Mouse (Mus musculus) embryonic fibroblast, embryonic 13.5 days (primary cell): ENCODE data around the gene Tat. TPM values are rescaled to one million over a fixed set of nuclear protein-coding genes. Genes with fewer than 3 reads are reported as not detected.
A peak's percentile ranks its signal among the peaks of the same experiment; 100 is the strongest.
"Not testable (repeated sequence)": the region's sequence is repeated elsewhere in the genome, so short reads cannot be mapped to it uniquely, and the experiment has no call there.

Source experiments
- H3K27ac ChIP-seq: 2 replicates; pipeline ENCODE4 v1.5.1; 2012; ENCODE audit warnings: low read length, control low read depth, inconsistent platforms; ENCODE audit not compliant: insufficient read depth
- H3K4me1 ChIP-seq: 2 replicates; pipeline ENCODE4 v1.6.1; 2011; ENCODE audit warnings: low read length; ENCODE audit not compliant: control insufficient read depth, insufficient read depth
- H3K4me3 ChIP-seq: 2 replicates; pipeline ENCODE4 v1.5.1; 2011; ENCODE audit warnings: mild to moderate bottlenecking, control low read depth, low read length; ENCODE audit not compliant: insufficient read depth
- CTCF ChIP-seq: IDR thresholded peaks from 2 replicates; pipeline ENCODE4 v1.5.1; 2011; ENCODE audit warnings: mild to moderate bottlenecking, control low read depth, low read length, moderate library complexity, borderline replicate concordance; ENCODE audit not compliant: insufficient read depth
- POLR2A ChIP-seq: IDR thresholded peaks from 2 replicates; pipeline ENCODE4 v1.6.1; 2011; ENCODE audit warnings: low read depth, mild to moderate bottlenecking, control low read depth, low read length, moderate library complexity
- polyA plus RNA-seq: library from polyadenylated mRNA; stranded (reverse); fragments of >200 nt; gene quantifications from 2 replicates; pipeline ENCODE4 v1.2.4, GENCODE M21; 2011; ENCODE audit warnings: low read depth; ENCODE audit not compliant: missing spikeins, insufficient read length

Gene Tat
- polyA plus RNA-seq, 1 experiment = not detected

- Histone ChIP-seq H3K4me3 (no peak overlapping the region), H3K27ac (no peak overlapping the region), H3K4me1 (no peaks in the 10 kb centered on the region)
- peak; percentile 27; the same call in 1 of the 2 replicates for TF ChIP-seq CTCF
- TF ChIP-seq POLR2A = no peak
These were observed 12.7 kb downstream of the Tat start for GRCm38 (mm10) chr8:110002953-110003352.

GRCm38 (mm10) chr8:110004300-110004699 is 14.1 kb downstream of the Tat start:
- H3K4me3 ChIP-seq = no peak overlapping the region
- no peak overlapping the region for H3K27ac ChIP-seq
- TF ChIP-seq CTCF = no peak
- TF ChIP-seq POLR2A = no peak
- H3K4me1 ChIP-seq = no peaks in the 10 kb centered on the region

GRCm38 (mm10) chr8:110006312-110007023 is 16.2 kb downstream of the Tat start:
- H3K27ac ChIP-seq = no peak overlapping the region
- no peak for TF ChIP-seq CTCF
- TF ChIP-seq POLR2A = no peak
- H3K4me3 ChIP-seq = no peak overlapping the region
- no peaks in the 10 kb centered on the region for H3K4me1 ChIP-seq

GRCm38 (mm10) chr8:110008228-110008994 is 18.2 kb downstream of the Tat start:
- TF ChIP-seq CTCF = no peak
- TF ChIP-seq POLR2A = no peak
- Histone ChIP-seq H3K27ac (no peak overlapping the region), H3K4me1 (no peaks in the 10 kb centered on the region), H3K4me3 (no peak overlapping the region)

- no peak for TF ChIP-seq CTCF
- TF ChIP-seq POLR2A = no peak
- H3K4me1 ChIP-seq = no peaks in the 10 kb centered on the region
- H3K4me3 ChIP-seq = no peak overlapping the region
- no peak overlapping the region for H3K27ac ChIP-seq
These were observed 18.8 kb downstream of the Tat start for GRCm38 (mm10) chr8:110008995-110009446.

- H3K4me3 ChIP-seq = no peak overlapping the region
- no peaks in the 10 kb centered on the region for H3K4me1 ChIP-seq
- H3K27ac ChIP-seq = no peak overlapping the region
- TF ChIP-seq POLR2A = no peak
- TF ChIP-seq CTCF = peak; percentile 75; the same call in 1 of the 2 replicates
These were observed 20.6 kb downstream of the Tat start for GRCm38 (mm10) chr8:110010868-110011267.

- no peak for TF ChIP-seq CTCF
- H3K27ac ChIP-seq = no peak overlapping the region
- H3K4me3 ChIP-seq = no peak overlapping the region
- no peaks in the 10 kb centered on the region for H3K4me1 ChIP-seq
These were observed 31.8 kb downstream of the Tat start for GRCm38 (mm10) chr8:110022081-110022480.

- Histone ChIP-seq H3K27ac (no peak overlapping the region), H3K4me3 (no peak overlapping the region), H3K4me1 (no peaks in the 10 kb centered on the region)
- TF ChIP-seq POLR2A (no peak), CTCF (no peak)
These were observed 32.6 kb downstream of the Tat start for GRCm38 (mm10) chr8:110022768-110023344.

GRCm38 (mm10) chr8:110033771-110034170 is 43.5 kb downstream of the Tat start:
- not testable (repeated sequence) for H3K4me1 ChIP-seq, H3K4me3 ChIP-seq, H3K27ac ChIP-seq

GRCm38 (mm10) chr8:110034331-110034730 is 44.1 kb downstream of the Tat start:
- Histone ChIP-seq H3K4me3 (no peak overlapping the region), H3K4me1 (no peaks in the 10 kb centered on the region), H3K27ac (no peak overlapping the region)
- TF ChIP-seq CTCF (no peak), POLR2A (no peak)
